Mouse (Mus musculus) midbrain, embryonic 16.5 days (tissue): ENCODE data around the gene Ehd4. TPM values are rescaled to one million over a fixed set of nuclear protein-coding genes. Genes with fewer than 3 reads are reported as not detected.

Experiments
- polyA plus RNA-seq: library from polyadenylated mRNA; unstranded; fragments of >200 nt; fragmentation: Nextera tagmentation; extraction: Ambion mirVana; gene quantifications from 2 replicates; pipeline ENCODE4 v1.2.1, GENCODE M21; 2015

Ehd4 gene
- polyA plus RNA-seq, 1 experiment from 2014 or later, result 11.5 TPM

Other genes starting within 250 kb of the Ehd4 start
- 8.3 and 9.3 TPM in 2 replicates for gene Mapkbp1, start 181.9 kb downstream of the Ehd4 start, polyA plus RNA-seq
- gene Jmjd7, start 127.1 kb downstream of the Ehd4 start, polyA plus RNA-seq, result 16.7 and 19.7 TPM in 2 replicates
- 4.6 and 6.3 TPM in 2 replicates for gene Gm28042, start 127.1 kb downstream of the Ehd4 start, polyA plus RNA-seq
- 3.9 and 5.0 TPM in 2 replicates for gene Pla2g4b, start 121.2 kb downstream of the Ehd4 start, polyA plus RNA-seq
- gene Pla2g4e, start 90.7 kb upstream of the Ehd4 start, polyA plus RNA-seq, result 5.7 and 6.7 TPM in 2 replicates
- gene Pla2g4d, start 134.6 kb upstream of the Ehd4 start, polyA plus RNA-seq, result 0.08 TPM in 1 of 2 replicates, not detected in the other
- not detected in 2 replicates for gene Pla2g4f, start 159.6 kb upstream of the Ehd4 start, polyA plus RNA-seq
- gene Vps39, start 198.5 kb upstream of the Ehd4 start, polyA plus RNA-seq, result 48.9 and 49.2 TPM in 2 replicates
- gene Ganc, start 249.3 kb upstream of the Ehd4 start, polyA plus RNA-seq, result 8.6 and 9.8 TPM in 2 replicates
- 5.6 and 6.8 TPM in 2 replicates for gene Tmem87a, start 249.5 kb upstream of the Ehd4 start, polyA plus RNA-seq